Mouse (Mus musculus) megakaryocyte progenitor cell, adult 5-6 weeks (primary cell): ENCODE data around the gene Pdcd6ip. TPM values are rescaled to one million over a fixed set of nuclear protein-coding genes. Genes with fewer than 3 reads are reported as not detected.

Experiments
- ATAC-seq: replicated peaks from 2 replicates; pipeline ENCODE4 v1.8.0; 2016; ENCODE audit warnings: mild to moderate bottlenecking, moderate TSS enrichment, inconsistent platforms; ENCODE audit not compliant: poor library complexity
- total RNA-seq, 2 experiments: library from RNA; stranded (forward) in 1 of 2; stranded (reverse) in 1 of 2; fragments of 157-497, 149-512 nt in 1 of 2; fragments of 200-1000 nt in 1 of 2; gene quantifications; 2 replicates each; pipeline versions ENCODE4 v1.2.3 to v1.2.4; 2015 to 2017

Gene Pdcd6ip
- total RNA-seq (2015) (114 and 122 TPM in 2 replicates), total RNA-seq (2017) (42.8 and 54.2 TPM in 2 replicates)

DNA sequence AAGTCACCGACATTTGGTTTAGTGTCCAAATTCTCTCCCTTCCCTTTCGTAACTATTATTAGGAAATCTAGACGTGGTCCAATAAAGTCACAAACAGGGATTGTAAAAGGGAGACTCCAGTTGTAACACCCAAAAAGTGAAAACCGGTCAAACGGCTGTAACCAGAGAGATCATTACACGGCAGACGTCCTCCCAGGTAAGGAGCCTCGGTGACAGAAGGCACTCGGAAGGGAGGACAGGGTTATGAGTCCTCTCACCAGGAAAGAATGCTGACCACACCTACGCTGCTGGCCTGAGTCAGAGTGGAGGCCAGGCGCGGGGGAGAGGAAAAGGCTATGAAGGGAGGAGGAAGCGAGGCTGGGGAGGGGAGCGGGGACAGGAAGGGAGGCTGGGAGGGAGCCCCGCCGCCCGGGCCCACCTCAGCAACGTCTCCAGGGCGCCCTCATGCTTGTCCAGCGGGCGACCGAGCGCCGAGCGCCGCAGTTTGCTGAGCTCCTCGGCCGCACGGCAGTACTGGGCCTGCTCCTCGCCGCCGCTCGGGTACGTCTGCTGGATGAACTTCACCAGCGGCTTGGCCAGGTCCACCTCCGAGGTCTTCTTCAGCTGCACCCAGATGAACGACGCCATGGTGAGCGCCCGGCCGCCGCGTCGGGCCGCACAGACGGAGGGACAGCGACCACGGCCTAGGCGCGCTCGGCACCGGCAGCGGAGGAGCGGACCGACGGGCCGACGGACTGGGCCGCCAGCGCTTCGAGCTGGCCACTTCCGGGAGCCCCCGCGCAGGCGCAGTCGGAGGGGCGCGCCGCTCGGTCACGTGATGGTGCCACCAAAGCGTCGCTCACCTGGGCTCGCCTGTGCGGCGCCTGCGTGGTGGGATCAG is at the start of gene Pdcd6ip:
TSS of gene Pdcd6ip (minus strand) at position 779 of the 880 bp plus-strand sequence.
- ATAC-seq: peak; percentile 47

DNA sequence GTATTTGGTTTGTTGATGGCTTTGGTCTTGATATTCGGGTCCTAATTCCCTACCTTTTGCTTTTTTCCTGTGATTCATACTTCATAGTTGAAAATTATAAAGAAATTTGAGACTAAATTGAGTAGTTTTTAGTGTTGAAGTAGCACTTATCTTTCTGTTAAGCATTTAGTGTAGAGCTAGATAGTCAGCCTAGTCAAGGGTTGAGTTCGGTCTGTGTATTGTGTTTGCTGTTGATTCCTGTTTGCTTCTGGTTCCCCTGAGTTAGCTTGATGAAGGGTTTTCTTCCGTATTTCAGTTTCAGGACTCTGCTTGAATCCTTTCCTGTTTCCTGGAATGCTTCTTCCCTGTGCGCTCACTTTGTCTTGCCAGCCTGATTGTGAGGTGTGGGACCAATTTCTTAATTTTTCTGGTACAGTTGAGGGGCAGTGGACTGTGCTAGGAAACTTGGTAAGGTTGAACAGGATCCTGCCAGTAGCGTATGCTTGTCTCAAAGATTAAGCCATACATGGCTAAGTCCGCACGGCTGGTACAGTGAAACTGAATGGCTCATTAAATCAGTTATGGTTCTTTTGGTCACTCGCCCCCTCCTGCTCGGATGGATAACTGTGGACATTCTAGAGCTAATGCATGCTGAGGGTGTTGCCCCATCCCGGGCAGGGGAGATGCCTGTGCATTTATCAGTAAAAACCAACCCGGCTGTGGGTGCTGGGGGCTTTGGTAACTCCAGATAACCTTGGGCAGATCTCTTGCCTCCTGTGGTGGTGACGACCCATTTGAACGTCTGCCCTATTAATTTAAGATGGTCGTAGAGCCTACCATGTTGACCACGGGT is 48.0 kb upstream of the Pdcd6ip start:
- ATAC-seq: peak; percentile 86

DNA sequence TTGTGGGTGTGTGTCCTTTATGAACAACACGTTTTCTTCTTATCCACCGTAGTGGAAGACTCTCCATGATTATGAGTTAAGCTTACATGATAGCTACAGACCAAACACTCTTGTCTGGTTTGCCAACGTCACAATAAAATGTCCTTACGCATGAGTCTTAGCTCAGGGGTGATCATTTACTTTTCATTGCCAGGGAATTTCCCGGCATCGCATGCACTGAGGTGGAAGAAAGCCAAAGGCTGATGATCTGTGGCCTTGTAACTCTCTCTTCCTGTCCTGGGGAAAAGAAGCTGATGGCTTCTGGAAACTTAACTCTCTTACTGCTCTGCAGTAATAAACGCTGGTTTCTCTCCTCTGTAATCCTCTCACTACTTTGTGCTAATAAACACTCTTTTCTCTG is 41.3 kb upstream of the Pdcd6ip start:
- no peak for ATAC-seq

DNA sequence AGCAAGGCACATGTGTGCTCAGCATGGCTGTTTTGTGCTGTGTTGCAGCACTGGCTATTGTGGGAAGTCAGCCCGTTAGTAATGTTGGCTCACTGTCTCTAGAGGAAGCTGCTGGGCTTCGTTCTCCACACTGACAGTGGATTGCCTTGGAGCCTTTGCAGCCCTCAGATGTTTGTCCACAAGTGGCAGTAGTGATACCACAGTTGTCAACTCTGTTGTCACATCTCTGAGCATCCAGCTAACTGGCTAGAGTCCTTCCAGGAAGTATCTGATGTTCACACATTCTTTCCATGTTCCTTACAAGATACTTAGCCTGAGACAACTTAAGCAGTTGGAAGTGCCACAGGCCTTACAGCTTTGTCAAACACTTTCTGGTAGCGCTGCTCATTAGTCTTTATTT is 35.2 kb upstream of the Pdcd6ip start:
- ATAC-seq: peak; percentile 38

DNA sequence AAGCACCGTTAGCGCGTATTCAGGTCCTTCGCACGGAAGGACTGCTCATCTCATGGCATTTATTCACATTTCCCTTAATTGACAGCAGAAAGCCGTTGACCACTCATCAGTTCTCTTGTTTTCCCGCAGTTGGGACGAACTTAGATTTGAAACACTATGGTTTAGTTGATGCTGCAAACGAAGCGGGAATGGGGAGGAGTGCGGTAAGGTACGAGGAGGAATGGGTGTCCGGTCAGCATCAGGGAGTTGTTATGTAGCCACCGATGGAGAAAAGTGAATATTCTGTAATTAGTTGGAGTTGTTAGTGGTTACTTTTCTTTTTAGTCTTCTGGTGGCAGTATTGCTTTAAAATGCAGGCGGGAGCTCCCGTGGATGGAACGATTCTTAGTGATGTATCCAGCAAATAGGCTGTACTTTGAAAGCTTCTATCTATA is 34.3 kb upstream of the Pdcd6ip start:
- ATAC-seq: peak; percentile 13

DNA sequence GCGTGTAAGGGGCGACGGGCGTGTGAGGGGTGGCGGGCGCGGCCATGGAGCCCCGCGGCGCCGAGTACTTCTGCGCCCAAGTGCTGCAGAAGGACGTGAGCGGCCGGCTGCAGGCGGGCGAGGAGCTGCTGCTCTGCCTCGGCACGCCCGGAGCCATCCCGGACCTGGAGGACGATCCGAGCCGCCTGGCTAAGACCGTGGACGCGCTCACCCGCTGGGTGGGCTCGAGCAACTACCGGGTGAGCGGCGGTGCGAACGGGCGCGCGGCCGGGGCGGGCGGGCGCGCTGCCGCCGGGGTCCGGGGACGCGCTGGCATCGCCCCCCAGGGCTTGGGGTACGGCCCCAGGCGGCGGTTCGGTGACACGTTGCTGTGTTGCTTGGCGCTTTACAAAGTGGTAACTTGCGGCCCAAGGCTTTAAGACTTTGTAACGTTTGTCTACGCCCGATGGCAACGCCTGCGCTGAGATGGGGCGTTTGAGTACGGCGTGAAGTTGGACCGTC is 33.6 kb upstream of the Pdcd6ip start:
- ATAC-seq: peak; percentile 40

DNA sequence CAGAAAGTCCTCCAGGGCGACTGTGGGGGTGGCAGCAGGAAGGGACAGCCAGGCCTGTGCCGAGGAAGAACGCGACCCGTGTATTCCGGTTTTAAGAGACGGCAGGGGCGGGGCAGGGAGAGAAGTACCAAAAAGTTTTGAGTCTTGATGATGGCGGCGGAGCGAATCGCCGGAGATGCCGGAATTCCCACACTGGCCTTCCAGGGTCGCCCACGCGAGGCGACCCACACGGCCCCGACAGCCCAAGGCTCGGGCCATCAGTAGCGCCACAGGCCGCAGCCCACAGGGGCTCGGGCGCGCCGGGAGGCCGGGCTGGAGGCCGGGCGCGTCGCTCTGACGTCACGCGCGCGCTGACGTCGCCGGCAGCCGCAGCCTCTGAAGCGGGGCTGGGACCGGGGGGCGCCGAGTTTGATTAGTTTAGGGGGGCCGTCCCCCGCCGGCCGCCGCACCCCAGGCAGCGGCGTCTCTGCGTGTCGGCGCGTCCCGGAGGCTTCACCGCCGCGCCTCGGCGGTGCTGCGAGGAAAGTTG is 33.1 kb upstream of the Pdcd6ip start, which contains the start of gene Clasp2:
TSS of gene Clasp2 (plus strand) at position 366 of the 529 bp plus-strand sequence.
- peak; percentile 68 for ATAC-seq

DNA sequence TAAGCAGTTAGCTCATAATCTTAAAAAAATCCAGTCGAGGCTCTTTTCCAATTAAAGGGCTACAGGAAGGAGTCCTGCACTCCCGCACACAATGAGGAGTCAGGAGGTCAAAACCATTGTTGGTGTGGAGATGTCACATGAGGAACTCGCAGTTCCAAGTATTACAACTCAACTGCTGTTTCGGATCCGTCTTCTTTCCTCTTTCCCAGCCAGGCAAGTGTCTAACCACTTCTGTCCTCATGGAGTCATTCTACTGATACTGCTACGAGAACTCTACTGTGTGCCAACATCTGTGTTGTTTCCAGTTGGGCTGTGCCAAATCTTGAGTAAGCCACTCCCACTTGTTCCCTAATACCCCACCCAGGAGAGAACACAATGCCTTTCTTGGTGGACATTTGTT is 30.9 kb upstream of the Pdcd6ip start:
- ATAC-seq: no peak

DNA sequence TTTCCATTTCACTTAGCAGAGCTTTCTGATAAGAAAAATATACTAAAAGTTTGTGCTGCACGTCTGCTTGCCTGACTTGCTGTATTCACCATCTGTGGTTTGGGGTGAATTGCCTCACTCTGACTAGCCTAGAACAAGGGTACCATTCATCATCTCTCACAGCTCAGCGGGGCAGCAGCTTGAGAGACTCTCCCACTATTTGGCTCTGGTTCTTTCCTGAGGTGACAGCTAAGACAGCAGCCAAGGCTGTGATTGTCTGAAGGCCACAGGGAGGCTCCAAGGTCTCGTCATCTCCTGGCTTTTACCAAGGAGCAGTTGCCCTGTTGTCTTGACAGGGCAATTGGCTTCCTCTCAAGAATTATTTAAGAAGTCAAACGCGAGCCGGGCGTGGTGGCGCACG is 30.0 kb upstream of the Pdcd6ip start:
- no peak for ATAC-seq

DNA sequence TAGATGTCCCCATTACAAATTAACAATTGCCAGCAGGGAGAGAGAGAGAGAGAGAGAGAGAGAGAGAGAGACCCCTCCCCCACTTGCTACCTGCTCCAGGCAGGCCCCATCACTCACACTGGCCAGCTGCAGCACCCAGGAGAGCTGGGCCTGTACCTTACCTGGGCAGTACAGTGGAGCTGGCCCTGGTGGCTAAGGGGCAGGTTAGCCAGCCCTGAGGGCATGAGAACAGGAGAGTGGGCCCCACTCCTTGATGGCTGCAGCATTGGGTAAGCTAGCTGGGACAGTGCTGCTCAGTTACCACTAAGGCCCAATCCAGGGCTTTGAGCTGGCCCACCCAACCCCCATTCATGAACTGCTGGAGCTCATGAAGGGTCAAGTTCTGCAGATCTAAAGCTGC is 27.9 kb upstream of the Pdcd6ip start:
- no peak for ATAC-seq

DNA sequence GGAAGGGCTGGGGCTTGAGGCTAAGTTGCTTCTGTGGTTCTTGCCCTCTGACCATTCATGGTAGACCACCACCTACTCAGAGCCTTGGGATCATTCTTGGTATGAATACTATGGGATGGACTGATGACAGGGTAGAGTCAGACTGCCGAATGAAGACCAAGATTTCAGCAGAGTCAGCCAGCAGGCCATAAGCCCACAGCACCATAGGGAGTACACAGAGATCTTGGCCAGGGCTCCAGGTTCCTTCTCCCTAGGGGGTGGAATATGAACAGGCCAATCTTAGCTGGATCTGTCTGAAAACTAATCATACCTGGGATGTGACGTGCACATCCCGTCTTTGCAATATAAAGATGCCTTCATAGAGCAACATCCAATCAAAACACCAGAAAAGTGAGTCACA is 23.5 kb upstream of the Pdcd6ip start:
- ATAC-seq: no peak

DNA sequence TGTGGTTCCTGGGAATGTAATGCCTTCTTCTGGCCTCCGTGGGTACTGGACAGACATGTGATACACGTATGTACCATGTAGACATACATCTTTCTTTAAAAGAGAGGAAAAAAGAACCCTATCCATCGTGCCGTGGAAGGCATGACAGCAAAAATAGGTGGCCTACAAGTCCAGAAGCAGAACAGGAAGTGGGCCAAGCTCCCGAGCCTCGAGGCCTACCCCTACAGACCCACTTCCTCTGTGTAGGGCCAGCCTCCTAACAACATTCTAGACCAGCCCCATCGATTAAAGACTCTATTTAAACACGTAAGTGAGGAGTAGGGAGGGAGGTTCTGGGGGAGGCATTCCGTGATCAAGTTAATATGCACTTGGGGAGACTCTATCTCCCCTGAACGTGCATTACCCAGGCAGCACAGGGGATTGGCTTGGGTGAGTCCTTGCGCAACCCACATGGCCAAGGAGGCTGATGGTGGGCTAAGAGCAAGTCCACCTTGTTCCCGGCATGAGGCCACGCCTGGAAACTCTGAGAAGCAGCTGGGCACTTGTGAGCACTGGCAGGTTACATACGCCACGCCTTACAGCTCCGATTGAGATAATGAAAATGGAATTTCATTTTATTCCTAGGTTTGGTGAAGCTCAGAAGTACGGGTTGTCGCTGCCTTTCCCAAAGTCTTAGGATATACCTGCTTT is 19.1 kb upstream of the Pdcd6ip start:
- ATAC-seq: peak; percentile 49

DNA sequence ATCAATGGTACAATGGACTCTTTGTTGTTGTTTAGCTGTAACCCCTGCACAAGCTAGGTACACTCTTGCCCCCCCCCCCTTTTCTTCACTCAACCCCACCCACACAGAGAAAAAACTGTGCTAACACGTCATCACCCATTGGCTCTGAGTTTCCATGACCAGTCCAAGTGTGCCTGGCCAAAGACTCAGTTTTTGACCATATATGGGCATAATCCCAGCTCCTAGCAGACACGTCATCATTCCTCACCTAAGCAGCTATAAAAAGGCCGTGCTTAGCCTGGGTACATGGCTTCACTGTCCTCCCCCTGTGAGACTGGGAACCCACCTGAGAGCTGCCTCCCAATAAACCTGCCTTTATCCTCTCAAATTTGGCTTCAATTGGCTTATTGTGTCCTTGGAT is 18.1 kb upstream of the Pdcd6ip start:
- ATAC-seq: no peak

DNA sequence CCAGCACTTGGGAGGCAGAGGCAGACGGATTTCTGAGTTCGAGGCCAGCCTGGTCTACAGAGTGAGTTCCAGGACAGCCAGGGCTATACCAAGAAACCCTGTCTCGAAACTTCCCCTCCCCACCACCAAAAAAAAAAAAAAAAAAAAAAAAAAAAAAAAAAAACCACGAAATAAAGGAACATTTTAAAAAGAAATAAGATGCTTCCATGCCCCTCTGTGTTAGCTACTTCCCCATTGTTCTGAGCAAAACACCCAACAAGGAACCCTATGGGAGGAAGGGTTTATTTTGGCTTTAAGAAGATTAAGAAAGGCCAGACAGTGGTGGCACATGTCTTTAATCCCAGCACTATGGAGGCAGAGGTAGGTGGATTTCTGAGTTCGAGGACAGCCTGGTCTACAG is 17.6 kb upstream of the Pdcd6ip start:
- 0 out of 2 replicates have a peak, but pooled peaks have one; percentile 20 for ATAC-seq

DNA sequence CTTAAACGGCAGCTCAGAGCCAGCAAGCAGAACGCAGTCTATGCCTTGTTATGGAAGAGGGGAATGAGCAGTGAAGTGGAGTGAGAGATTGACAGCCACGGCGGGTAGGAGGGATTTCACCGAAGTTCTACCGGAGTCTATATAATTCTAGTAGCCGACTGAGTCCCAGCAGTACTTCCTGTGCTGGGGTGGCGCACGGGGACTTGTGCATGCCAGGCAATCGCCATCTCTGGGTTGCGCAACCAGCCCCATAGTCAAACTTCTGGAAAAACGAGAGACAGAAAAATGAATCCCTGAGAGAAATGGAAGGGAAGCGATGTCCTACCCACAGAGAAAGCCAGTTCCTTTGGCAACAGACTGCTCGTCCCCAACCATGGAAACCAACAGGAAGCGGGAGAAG is 16.6 kb upstream of the Pdcd6ip start:
- peak; percentile 69 for ATAC-seq

DNA sequence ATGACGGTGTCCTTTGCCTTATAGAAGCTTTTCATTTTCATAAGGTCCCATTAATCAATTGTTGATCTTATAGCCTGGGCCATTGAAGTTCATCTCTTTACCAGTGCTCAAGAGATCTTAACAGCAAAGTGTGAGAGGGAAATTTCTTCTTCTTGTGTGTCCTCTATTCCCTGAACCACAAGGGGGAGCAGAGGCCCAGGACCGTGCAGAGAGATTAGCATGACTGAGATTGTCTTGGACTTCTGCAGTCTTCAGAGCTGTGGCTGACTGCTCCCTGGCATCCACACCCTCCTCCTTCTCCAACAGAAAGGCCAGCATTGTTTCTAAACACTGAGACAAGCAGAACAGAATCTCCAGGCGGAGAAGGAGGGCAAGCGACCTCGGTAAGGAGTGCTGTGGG is 11.0 kb upstream of the Pdcd6ip start:
- ATAC-seq: peak; percentile 84

DNA sequence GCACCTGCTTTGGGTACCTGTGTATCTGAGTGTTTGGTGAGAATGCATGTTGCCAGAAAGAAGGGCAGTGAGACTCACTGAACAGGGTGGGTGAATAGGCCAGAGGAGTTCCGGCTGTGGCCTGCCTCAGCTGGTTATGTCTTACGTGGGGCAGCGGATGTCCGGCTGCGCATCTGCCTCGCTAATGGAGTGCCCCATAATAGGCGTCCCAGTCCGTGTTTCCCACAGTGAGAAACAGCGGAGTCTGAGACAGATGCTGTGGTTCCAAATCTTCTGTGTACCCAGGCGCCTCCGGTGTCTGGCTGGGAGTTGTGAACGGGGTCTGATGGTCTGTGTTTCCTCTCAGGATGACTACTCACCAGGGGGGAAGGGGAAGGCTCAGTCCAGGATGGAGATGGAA is 2.8 kb upstream of the Pdcd6ip start:
- no peak for ATAC-seq

DNA sequence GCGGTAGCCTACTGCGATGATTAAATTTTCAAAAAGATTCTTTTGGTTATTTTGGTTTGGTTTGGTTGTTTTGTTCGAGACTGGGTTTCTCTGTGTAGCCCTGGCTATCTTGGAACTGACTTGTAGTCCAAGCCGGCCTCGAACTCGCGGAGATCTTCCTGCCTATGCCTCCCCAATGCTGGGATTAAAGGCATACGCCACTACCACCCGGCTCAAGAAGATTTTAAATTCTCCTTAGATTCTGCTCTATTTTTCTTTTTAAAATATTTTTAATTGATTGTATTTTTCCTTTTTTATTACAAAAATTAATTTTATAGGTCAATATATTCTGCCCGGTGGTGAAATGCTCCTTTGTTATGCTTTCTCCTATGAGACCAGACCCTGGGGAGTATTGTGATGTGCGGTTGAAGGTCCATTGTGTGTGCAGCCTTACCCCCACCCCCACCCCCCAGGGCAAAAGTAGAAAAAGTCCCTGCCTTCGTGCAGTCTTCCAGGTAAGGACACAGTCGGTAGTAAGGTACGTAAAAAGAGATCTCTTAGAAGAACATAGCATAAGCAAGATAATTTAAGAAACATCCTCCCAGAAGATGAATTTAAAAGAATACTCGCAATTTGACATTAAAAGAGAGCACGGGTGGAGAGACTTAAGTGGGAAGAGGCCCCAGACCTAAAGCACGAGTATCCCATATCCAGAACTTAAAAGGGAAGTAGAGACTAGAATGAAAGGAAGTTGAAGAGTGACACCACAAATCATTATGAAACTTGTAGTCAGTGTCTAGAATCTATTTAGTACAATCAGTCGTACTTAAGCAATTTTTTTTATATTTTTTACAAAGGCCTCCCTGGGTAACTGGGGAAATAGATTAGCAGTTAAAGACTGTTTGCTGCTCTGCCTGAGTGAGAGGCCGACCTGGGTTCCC is 562 bp upstream of the Pdcd6ip start:
- peak; percentile 60 for ATAC-seq

DNA sequence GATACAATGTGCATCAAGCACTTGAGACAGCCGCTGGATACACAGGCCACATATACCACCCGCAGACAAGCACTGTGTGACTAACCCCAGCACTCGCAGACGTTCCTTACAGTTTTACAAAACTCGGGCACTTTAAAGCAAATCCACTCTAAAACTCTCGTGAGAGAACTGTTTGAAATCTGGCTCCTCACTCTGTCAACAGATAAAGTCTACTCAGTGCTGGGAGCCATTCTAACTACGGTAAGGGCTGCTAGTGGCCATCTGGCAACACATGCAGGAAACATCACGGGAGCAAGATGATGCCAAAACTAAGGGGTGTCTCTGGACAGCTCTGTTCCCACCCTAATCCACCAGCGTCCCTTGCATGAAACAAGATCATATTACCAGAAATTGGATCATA is 1.2 kb downstream of the Pdcd6ip start:
- 0 out of 2 replicates have a peak, but pooled peaks have one; percentile 10 for ATAC-seq
